Mouse (Mus musculus) c-Kit-negative CD71-positive TER-119-positive erythroid progenitor cells, embryonic 14.5 days (primary cell): ENCODE data around the gene Gm4307.
"Not testable (repeated sequence)": the region's sequence is repeated elsewhere in the genome, so short reads cannot be mapped to it uniquely, and the experiment has no call there.

Source experiments
- DNase-seq: peaks from one replicate; pipeline ENCODE4 v3.0.0-alpha.2; 2013; ENCODE audit warnings: low read depth, low spot score

Gene Gm4307

DNA sequence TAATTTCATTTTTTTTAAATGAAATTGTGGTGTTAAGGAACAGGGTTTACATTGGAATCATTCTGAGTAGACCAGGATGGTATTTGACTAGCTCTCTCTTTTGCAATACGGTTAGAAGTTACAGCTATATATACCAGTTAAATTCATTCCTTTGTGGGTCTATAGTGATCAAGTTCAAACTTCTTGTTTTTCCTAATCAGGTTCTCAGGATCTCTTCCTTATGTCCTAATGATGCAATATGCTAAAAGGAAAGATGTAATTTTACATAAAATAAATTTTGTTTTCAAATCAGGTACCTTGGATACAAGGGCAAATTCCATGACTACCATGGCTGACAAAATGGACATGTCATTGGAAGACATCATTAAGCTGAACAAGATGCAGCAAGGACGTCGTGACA lies at the start of gene Gm4307:
Gene Gm4307 (plus strand): TSS at position 301 of the 400 bp plus-strand sequence.
- not testable (repeated sequence) for DNase-seq

DNA sequence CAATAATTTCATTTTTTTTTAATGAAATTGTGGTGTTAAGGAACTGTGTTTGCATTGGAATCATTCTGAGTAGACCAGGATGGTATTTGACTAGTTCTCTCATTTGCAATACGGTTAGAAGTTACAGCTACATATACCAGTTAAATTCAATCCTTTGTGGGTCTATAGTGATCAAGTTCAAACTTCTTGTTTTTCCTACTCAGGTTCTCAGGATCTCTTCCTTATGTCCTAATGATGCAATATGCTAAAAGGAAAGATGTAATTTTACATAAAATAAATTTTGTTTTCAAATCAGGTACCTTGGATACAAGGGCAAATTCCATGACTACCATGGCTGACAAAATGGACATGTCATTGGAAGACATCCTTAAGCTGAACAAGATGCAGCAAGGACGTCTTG lies 25.8 kb upstream of the Gm4307 start, which contains the start of gene Gm4301:
Gene Gm4301 (plus strand): TSS at position 301 of the 400 bp plus-strand sequence.
- not testable (repeated sequence) for DNase-seq

DNA sequence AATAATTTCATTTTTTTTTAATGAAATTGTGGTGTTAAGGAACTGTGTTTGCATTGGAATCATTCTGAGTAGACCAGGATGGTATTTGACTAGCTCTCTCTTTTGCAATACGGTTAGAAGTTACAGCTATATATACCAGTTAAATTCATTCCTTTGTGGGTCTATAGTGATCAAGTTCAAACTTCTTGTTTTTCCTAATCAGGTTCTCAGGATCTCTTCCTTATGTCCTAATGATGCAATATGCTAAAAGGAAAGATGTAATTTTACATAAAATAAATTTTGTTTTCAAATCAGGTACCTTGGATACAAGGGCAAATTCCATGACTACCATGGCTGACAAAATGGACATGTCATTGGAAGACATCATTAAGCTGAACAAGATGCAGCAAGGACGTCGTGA lies 20.6 kb upstream of the Gm4307 start, which contains the start of gene Gm4302:
Gene Gm4302 (plus strand): TSS at position 301 of the 400 bp plus-strand sequence.
- not testable (repeated sequence) for DNase-seq

DNA sequence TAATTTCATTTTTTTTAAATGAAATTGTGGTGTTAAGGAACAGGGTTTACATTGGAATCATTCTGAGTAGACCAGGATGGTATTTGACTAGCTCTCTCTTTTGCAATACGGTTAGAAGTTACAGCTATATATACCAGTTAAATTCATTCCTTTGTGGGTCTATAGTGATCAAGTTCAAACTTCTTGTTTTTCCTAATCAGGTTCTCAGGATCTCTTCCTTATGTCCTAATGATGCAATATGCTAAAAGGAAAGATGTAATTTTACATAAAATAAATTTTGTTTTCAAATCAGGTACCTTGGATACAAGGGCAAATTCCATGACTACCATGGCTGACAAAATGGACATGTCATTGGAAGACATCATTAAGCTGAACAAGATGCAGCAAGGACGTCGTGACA lies 15.5 kb upstream of the Gm4307 start, which contains the start of gene Gm4303:
Gene Gm4303 (plus strand): TSS at position 301 of the 400 bp plus-strand sequence.
- not testable (repeated sequence) for DNase-seq

DNA sequence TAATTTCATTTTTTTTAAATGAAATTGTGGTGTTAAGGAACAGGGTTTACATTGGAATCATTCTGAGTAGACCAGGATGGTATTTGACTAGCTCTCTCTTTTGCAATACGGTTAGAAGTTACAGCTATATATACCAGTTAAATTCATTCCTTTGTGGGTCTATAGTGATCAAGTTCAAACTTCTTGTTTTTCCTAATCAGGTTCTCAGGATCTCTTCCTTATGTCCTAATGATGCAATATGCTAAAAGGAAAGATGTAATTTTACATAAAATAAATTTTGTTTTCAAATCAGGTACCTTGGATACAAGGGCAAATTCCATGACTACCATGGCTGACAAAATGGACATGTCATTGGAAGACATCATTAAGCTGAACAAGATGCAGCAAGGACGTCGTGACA lies 10.3 kb upstream of the Gm4307 start, which contains the start of gene Gm4305:
Gene Gm4305 (plus strand): TSS at position 301 of the 400 bp plus-strand sequence.
- not testable (repeated sequence) for DNase-seq

DNA sequence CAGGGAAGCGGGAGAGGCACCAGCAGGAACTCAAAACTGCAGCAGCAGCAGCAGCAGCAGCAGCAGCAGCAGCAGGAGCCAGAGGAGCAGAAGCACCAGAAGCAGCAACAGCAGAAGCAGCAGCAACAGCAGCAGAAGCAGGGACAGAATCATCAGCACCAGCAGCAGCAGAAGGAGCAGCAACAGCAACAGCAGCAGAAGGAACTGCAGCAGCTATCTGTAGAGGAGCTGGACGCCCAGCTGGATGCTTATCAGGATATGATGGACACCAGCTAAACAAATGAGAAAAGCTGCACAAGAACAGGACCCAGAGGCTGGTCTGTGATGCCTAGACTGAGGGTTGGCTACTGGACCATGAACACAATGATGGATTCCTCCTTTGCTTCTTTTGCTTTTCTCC lies 4.3 kb upstream of the Gm4307 start:
- not testable (repeated sequence) for DNase-seq

DNA sequence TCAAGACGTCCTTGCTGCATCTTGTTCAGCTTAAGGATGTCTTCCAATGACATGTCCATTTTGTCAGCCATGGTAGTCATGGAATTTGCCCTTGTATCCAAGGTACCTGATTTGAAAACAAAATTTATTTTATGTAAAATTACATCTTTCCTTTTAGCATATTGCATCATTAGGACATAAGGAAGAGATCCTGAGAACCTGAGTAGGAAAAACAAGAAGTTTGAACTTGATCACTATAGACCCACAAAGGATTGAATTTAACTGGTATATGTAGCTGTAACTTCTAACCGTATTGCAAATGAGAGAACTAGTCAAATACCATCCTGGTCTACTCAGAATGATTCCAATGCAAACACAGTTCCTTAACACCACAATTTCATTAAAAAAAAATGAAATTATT lies 21.3 kb downstream of the Gm4307 start, which contains the start of gene Gm4312:
Gene Gm4312 (minus strand): TSS at position 101 of the 400 bp plus-strand sequence.
- not testable (repeated sequence) for DNase-seq

DNA sequence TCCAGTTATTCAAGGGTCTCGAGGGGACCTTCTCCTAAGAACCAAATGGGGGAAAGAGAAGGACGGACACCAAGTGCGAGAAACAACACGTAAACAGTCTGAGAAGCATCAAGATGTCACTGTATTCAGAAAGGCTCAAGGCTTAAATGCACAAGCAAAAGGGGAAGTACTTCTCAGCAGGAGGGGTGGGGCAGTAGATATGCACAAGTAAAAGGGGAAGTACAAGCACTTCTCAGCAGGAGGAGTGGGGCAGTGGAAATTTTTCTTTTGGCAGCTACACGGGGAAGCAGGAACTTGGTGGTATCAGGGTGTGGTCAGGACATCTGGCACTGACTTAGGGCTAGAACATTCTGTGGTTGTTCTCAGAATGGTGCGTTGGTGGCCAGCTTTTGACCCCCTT lies 41.2 kb downstream of the Gm4307 start:
- DNase-seq = not testable (repeated sequence)
